ENCODE assay signal across 26 mouse cellular contexts in the genomic region with DNA sequence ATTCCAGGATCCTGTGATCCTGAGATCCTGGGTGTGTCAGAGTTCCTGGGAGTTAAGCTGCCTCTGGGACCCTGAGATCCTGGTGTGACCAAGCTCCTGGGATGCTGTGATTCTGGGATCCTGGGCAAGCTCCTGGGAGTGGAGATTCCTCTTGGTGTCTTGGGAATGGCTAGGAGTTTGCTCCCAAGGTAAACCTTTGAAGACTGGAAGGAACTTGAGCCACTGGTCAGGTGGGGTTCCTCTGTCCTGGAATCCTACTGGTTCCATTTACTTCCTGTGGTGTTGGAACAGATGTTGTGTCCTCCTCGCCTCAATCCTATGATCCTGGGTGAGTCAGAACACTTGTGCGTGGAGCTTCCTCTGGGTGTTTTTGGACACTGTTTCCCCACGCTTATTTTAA.
"Had no signal": no experiment of that assay in that cellular context is flagged by ENCODE, and none has a peak within 500 bp of the region (broad histone marks: within the 10 kb centered on the region; RNA-seq: fewer than 3 reads in every experiment).

No protein-coding gene starts in this region.

- H3K36me3 ChIP-seq: heart, embryonic 13.5 days; heart, embryonic 15.5 days; hindbrain, embryonic 13.5 days; hindbrain, embryonic 15.5 days; kidney, embryonic 15.5 days; limb, embryonic 13.5 days; limb, embryonic 15.5 days; liver, embryonic 12.5 days had no signal

- H3K4me1 ChIP-seq: heart, embryonic 13.5 days; heart, embryonic 15.5 days; hindbrain, embryonic 13.5 days; hindbrain, embryonic 15.5 days; kidney, embryonic 15.5 days; limb, embryonic 13.5 days; limb, embryonic 15.5 days; liver, embryonic 12.5 days had no signal

- H3K27ac ChIP-seq: gastrocnemius, adult 2 months; heart, adult 2 months; heart, embryonic 13.5 days; heart, embryonic 15.5 days; hindbrain, embryonic 13.5 days; hindbrain, embryonic 15.5 days; hindbrain, postnatal 0 days; kidney, embryonic 15.5 days; kidney, postnatal 0 days; limb, embryonic 13.5 days; limb, embryonic 15.5 days; liver, embryonic 12.5 days; liver, embryonic 14.5 days had no signal

- H3K27me3 ChIP-seq: heart, embryonic 13.5 days; heart, embryonic 15.5 days; hindbrain, embryonic 13.5 days; hindbrain, embryonic 15.5 days; kidney, embryonic 15.5 days; limb, embryonic 13.5 days; limb, embryonic 15.5 days; liver, embryonic 12.5 days had no signal

- H3K4me3 ChIP-seq: gastrocnemius, adult 2 months; heart, adult 2 months; heart, embryonic 13.5 days; heart, embryonic 15.5 days; hindbrain, embryonic 13.5 days; hindbrain, embryonic 15.5 days; kidney, embryonic 15.5 days; limb, embryonic 13.5 days; limb, embryonic 15.5 days; liver, embryonic 12.5 days had no signal

- H3K9me3 ChIP-seq: heart, embryonic 13.5 days; heart, embryonic 15.5 days; hindbrain, embryonic 13.5 days; hindbrain, embryonic 15.5 days; kidney, embryonic 15.5 days; limb, embryonic 13.5 days; limb, embryonic 15.5 days; liver, embryonic 12.5 days had no signal

- H3K9ac ChIP-seq: heart, embryonic 13.5 days; heart, embryonic 15.5 days; hindbrain, embryonic 13.5 days; hindbrain, embryonic 15.5 days; kidney, embryonic 15.5 days; limb, embryonic 13.5 days; limb, embryonic 15.5 days; liver, embryonic 12.5 days; liver, embryonic 14.5 days had no signal

- DNase-seq: gastrocnemius, adult 2 months; gastrocnemius, postnatal 10 days; gastrocnemius, postnatal 25 days; heart, adult 11 months; heart, adult 2 months; heart, postnatal 14 days; heart, postnatal 36 days; kidney, adult 11 months; kidney, adult 2 months; kidney, adult 9 months; kidney, postnatal 14 days; kidney, postnatal 36 days; layer of hippocampus, adult 9-11 months; layer of hippocampus, postnatal 36 days; left cerebral cortex, postnatal 4 days had no signal
